Mouse (Mus musculus) heart, postnatal 0 days (tissue): ENCODE measurements around the gene Sorcs2. TPM values are rescaled to one million over a fixed set of nuclear protein-coding genes. Genes with fewer than 3 reads are reported as not detected.
"Not testable (repeated sequence)": the region's sequence is repeated elsewhere in the genome, so short reads cannot be mapped to it uniquely, and the experiment has no call there.

Experiments
- ATAC-seq: fragments of 200-750 bp; cut with Nextera tagmentation; 2 replicates; pipeline ENCODE4 v1.8.0; 2017; ENCODE audit warnings: low read depth, moderate number of reproducible peaks, moderate library complexity; ENCODE audit not compliant: insufficient read depth
- DNase-seq: peaks from one replicate; pipeline ENCODE4 v3.0.0-alpha.2; 2016; ENCODE audit warnings: low spot score
- H3K27ac ChIP-seq: fragments of 300-500 bp; sonication (generic); 2 replicates; pipeline ENCODE4 v1.5.1; 2014; ENCODE audit warnings: low read depth, mild to moderate bottlenecking
- H3K27me3 ChIP-seq: fragments of 300-500 bp; sonication (generic); 2 replicates; pipeline ENCODE4 v1.6.1; 2014; ENCODE audit warnings: low read length, mixed read lengths; ENCODE audit not compliant: control insufficient read depth, insufficient read depth
- H3K36me3 ChIP-seq: fragments of 300-500 bp; sonication (generic); replicated peaks from 2 replicates; pipeline ENCODE4 v1.6.1; 2014; ENCODE audit warnings: low read length, mixed read lengths; ENCODE audit not compliant: control insufficient read depth, insufficient read depth
- H3K4me1 ChIP-seq: fragments of 300-500 bp; sonication (generic); 2 replicates; pipeline ENCODE4 v1.6.1; 2014; ENCODE audit warnings: antibody characterized with exemption; ENCODE audit not compliant: control insufficient read depth, insufficient read depth
- H3K4me2 ChIP-seq: fragments of 300-500 bp; sonication (generic); 2 replicates; pipeline ENCODE4 v1.6.1; 2014; ENCODE audit warnings: low read depth, mild to moderate bottlenecking, low read length, moderate library complexity
- H3K4me3 ChIP-seq: fragments of 300-500 bp; sonication (generic); 2 replicates; pipeline ENCODE4 v1.5.1; 2014; ENCODE audit warnings: low read depth, low read length
- H3K9ac ChIP-seq: fragments of 300-500 bp; sonication (generic); replicated peaks from 2 replicates; pipeline ENCODE4 v1.6.1; 2014; ENCODE audit warnings: low read depth, low read length, mixed read lengths
- H3K9me3 ChIP-seq: fragments of 300-500 bp; sonication (generic); replicated peaks from 2 replicates; pipeline ENCODE4 v1.6.1; 2016; ENCODE audit warnings: low read length; ENCODE audit not compliant: control insufficient read depth
- CTCF ChIP-seq: IDR thresholded peaks from 2 replicates; pipeline ENCODE4 v1.5.1; 2016; ENCODE audit warnings: antibody characterized with exemption, control low read depth, low read depth
- EP300 ChIP-seq: IDR thresholded peaks from 2 replicates; pipeline ENCODE4 v1.6.1; 2016; ENCODE audit warnings: antibody characterized with exemption, low read depth
- WGBS: fragments of 180-500 bp; shearing (Covaris S2); extraction: QIAGEN DNeasy Blood & Tissue Kit; methylation state at CpG from one replicate; pipeline ENCODE4 v1.1.7; 2014; 5-methylcytosine and 5-hydroxymethylcytosine counted together
- polyA plus RNA-seq: library from polyadenylated mRNA; unstranded; fragments of >200 nt; fragmentation: Nextera tagmentation; extraction: Ambion mirVana; gene quantifications from 2 replicates; pipeline ENCODE4 v1.2.1, GENCODE M21; 2015
- total RNA-seq: library from RNA; depleted of rRNA; stranded (reverse); fragments of >200 nt; gene quantifications from 2 replicates; pipeline ENCODE4 v1.2.3, GENCODE M21; 2014; ENCODE audit warnings: low replicate concordance

Sorcs2 gene
- total and polyA plus RNA-seq, 2 experiments from 2014 or later, result 3.7 to 32.6 TPM

- H3K27me3 ChIP-seq, result peaks cover 24% of the 10 kb centered on the region
- peaks cover 12% of the 10 kb centered on the region; the same call in 1 of the 2 replicates for H3K4me1 ChIP-seq
- peak overlapping the region; percentile 99 for H3K4me2 ChIP-seq
- H3K4me3 ChIP-seq, result peak overlapping the region; percentile 64
- H3K27ac ChIP-seq, result no peak overlapping the region
- H3K36me3 ChIP-seq, result no peaks in the 10 kb centered on the region
- TF ChIP-seq CTCF (no peak), EP300 (no peak)
- H3K9me3 ChIP-seq, result no peaks in the 10 kb centered on the region
- peak overlapping the region; percentile 49 for H3K9ac ChIP-seq
- under 1% methylated on average over 36 of the region's 36 CpGs for WGBS
- ATAC-seq (peak; percentile 34), DNase-seq (no peak)
These were observed 567 bp downstream of the Sorcs2 start for GRCm38 (mm10) chr5:36397384-36397759.

GRCm38 (mm10) chr5:36396491-36397383, 1.2 kb downstream of the Sorcs2 start:
- Histone ChIP-seq H3K9me3 (no peaks in the 10 kb centered on the region), H3K27me3 (peaks cover 20% of the 10 kb centered on the region), H3K4me2 (peak overlapping the region; percentile 99), H3K4me3 (peak overlapping the region; percentile 64), H3K27ac (no peak overlapping the region), H3K36me3 (no peaks in the 10 kb centered on the region), H3K4me1 (peaks cover 12% of the 10 kb centered on the region; the same call in 1 of the 2 replicates), H3K9ac (0 out of 2 replicates have a peak overlapping the region, but pooled peaks have one; percentile 4)
- TF ChIP-seq CTCF (no peak), EP300 (no peak)
- DNase-seq (no peak), ATAC-seq (peak; percentile 11; the same call in 1 of the 2 replicates)
- WGBS, result 4% methylated on average over 18 of the region's 18 CpGs

DNA sequence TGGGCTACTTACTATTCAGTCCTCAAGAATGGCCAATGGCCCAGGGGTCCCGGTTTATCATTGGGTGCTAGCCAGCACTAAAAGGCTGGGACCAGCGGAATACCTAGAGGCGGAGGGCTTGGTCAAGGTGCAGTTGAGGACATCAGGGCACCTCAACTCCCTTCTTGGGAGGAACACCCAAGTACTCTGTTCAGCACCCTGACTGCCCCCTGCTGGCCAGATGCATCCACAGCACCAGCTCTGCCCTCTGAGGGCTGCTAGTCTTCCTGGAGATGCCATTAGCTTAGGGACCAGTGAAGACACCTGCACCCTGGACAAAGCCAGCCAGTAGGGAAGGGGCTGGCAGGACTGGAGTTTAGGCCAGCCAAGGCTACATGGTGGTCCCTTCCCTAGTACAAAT, 1.9 kb downstream of the Sorcs2 start:
- no peak overlapping the region for H3K9ac ChIP-seq
- no peak overlapping the region for H3K4me3 ChIP-seq
- no peaks in the 10 kb centered on the region for H3K9me3 ChIP-seq
- peaks cover 15% of the 10 kb centered on the region for H3K27me3 ChIP-seq
- ATAC-seq, result no peak
- no peaks in the 10 kb centered on the region for H3K36me3 ChIP-seq
- H3K27ac ChIP-seq, result no peak overlapping the region
- WGBS, result 68% methylated on average over 3 of the region's 3 CpGs
- TF ChIP-seq EP300 (no peak), CTCF (peak; percentile 69)
- DNase-seq, result peak; percentile 30
- H3K4me1 ChIP-seq, result peaks cover 12% of the 10 kb centered on the region; the same call in 1 of the 2 replicates
- H3K4me2 ChIP-seq, result peak overlapping the region; percentile 99; the same call in 1 of the 2 replicates

GRCm38 (mm10) chr5:36394840-36395515, 3.0 kb downstream of the Sorcs2 start:
- no peak overlapping the region for H3K4me2 ChIP-seq
- H3K9me3 ChIP-seq, result no peaks in the 10 kb centered on the region
- TF ChIP-seq EP300, result no peak
- no peak for TF ChIP-seq CTCF
- ATAC-seq, result no peak
- WGBS, result 48% methylated on average over 11 of the region's 11 CpGs
- H3K27me3 ChIP-seq, result peaks cover 5% of the 10 kb centered on the region; the same call in 1 of the 2 replicates
- no peak overlapping the region for H3K9ac ChIP-seq
- no peak overlapping the region for H3K27ac ChIP-seq
- DNase-seq, result no peak
- peaks cover 12% of the 10 kb centered on the region for H3K4me1 ChIP-seq
- no peak overlapping the region for H3K4me3 ChIP-seq
- no peaks in the 10 kb centered on the region for H3K36me3 ChIP-seq

GRCm38 (mm10) chr5:36391751-36392150, 6.2 kb downstream of the Sorcs2 start:
- no peak overlapping the region for H3K4me2 ChIP-seq
- no peak overlapping the region for H3K9ac ChIP-seq
- ATAC-seq (no peak), DNase-seq (no peak)
- no peaks in the 10 kb centered on the region for H3K36me3 ChIP-seq
- no peak overlapping the region for H3K27ac ChIP-seq
- H3K4me3 ChIP-seq, result no peak overlapping the region
- H3K27me3 ChIP-seq, result no peaks in the 10 kb centered on the region
- H3K9me3 ChIP-seq, result no peaks in the 10 kb centered on the region
- TF ChIP-seq EP300, result no peak
- TF ChIP-seq CTCF, result no peak
- H3K4me1 ChIP-seq, result peaks cover 2% of the 10 kb centered on the region
- 83% methylated on average over 4 of the region's 4 CpGs for WGBS

- not testable (repeated sequence) for H3K4me2 ChIP-seq, H3K27ac ChIP-seq, H3K27me3 ChIP-seq, H3K9me3 ChIP-seq, H3K4me1 ChIP-seq, ATAC-seq, H3K4me3 ChIP-seq, H3K36me3 ChIP-seq, DNase-seq, H3K9ac ChIP-seq
These were observed 7.4 kb downstream of the Sorcs2 start for GRCm38 (mm10) chr5:36390591-36390927.
